Mouse (Mus musculus): ENCODE measurements around the gene Gm43518. TPM values are rescaled to one million over a fixed set of nuclear protein-coding genes. Genes with fewer than 3 reads are reported as not detected.
A peak's percentile ranks its signal among the peaks of the same experiment; 100 is the strongest.

The Gm43518 gene
- under 1 TPM in 1 of 2 experiments, not detected in 1; 0.47 TPM for total RNA-seq (2021)
- polyA plus RNA-seq (2012; rRNA removed), result 1.1 TPM in 1 of 2 replicates, not detected in the other
- long read RNA-seq, result 0 reads

DNA sequence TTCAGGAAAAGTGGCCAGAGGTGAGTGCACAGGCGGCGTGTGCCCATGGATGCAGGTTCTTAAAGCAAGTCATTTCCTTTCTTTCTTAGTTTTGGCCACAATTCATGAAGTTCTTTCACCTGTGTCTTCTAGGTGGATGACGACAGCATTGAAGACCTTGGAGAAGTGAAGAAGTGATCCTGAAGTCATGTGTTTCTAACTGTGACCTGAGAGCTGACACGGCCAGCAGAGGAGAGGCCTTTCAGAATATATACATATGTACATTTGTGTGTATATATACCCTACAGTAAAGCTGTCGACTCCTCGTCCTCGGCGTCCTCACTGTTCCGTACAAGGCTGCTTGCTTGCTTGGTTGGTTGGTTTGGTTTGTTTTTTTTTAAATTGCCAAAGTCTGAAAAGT, at the start of gene Gm43518:
Gene Gm43518, plus strand, starts transcription at position 301 of the 400 bp plus-strand sequence.
- H3K36me3 ChIP-seq (ENCODE audit: control insufficient read depth, insufficient read depth, low read length), result no peaks in the 10 kb centered on the region; the same call in 1 of the 2 replicates
- 91% methylated on average over 9 of the region's 9 CpGs for WGBS
- H3K27ac ChIP-seq, result no peak within 1 kb of the TSS
- no peak within 1 kb of the TSS for H3K9ac ChIP-seq (ENCODE audit: low read depth, low read length)
- no peak for TF ChIP-seq POLR2A (IDR thresholded peaks at IDR 0.05; ENCODE audit: insufficient read depth, low read depth, low read length)
- no peak for TF ChIP-seq CTCF (IDR thresholded peaks at IDR 0.05)
- no peak for TF ChIP-seq EP300 (IDR thresholded peaks at IDR 0.05; ENCODE audit: insufficient read depth, low read depth, low read length)
- peaks cover 2% of the 10 kb centered on the region for H3K4me1 ChIP-seq (ENCODE audit: control insufficient read depth, insufficient read depth, low read length)
- H3K27me3 ChIP-seq (ENCODE audit: control insufficient read depth, insufficient read depth, low read length), result no peaks in the 10 kb centered on the region
- intact Hi-C loops (cut with DNase I), result no loop called here
- H3K4me3 ChIP-seq, result no peak within 1 kb of the TSS
- no peak for DNase-seq
- H3K79me2 ChIP-seq (replicated peaks; ENCODE audit: control insufficient read depth, insufficient read depth, low read length), result no peaks in the 10 kb centered on the region

DNA sequence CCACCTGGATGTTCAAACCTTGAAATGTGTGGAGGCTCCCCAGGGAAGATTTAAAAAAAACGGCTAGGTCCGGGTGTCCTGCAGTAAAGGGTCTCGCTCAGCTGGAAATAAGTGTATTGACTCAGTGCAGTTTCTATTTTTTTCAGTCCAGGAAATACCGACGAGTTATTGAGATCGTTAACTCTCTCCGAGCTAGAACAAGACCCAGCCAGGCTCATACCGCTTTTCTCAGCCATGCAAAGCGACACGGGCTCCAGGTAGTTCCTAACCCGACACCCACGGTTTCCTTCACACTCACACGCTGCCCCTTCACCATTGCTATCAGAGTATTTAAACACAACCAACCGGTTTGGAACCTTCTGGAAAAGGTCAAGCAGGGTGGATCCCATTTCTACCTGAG, 49.2 kb upstream of the Gm43518 start:
- H3K27me3 ChIP-seq (ENCODE audit: control insufficient read depth, insufficient read depth, low read length), result no peaks in the 10 kb centered on the region
- no peak overlapping the region for H3K27ac ChIP-seq
- no peaks in the 10 kb centered on the region for H3K79me2 ChIP-seq (replicated peaks; ENCODE audit: control insufficient read depth, insufficient read depth, low read length)
- no peak overlapping the region for H3K9ac ChIP-seq (ENCODE audit: low read depth, low read length)
- no peaks in the 10 kb centered on the region for H3K36me3 ChIP-seq (ENCODE audit: control insufficient read depth, insufficient read depth, low read length)
- no peaks in the 10 kb centered on the region; the same call in 1 of the 2 replicates for H3K4me1 ChIP-seq (ENCODE audit: control insufficient read depth, insufficient read depth, low read length)
- intact Hi-C loops (cut with DNase I), result no loop called here
- 34% methylated on average over 14 of the region's 14 CpGs for WGBS
- no peak for DNase-seq
- TF ChIP-seq CTCF (IDR thresholded peaks at IDR 0.05), result no peak
- no peak for TF ChIP-seq POLR2A (IDR thresholded peaks at IDR 0.05; ENCODE audit: insufficient read depth, low read depth, low read length)
- TF ChIP-seq EP300 (IDR thresholded peaks at IDR 0.05; ENCODE audit: insufficient read depth, low read depth, low read length), result no peak
- H3K4me3 ChIP-seq, result no peak overlapping the region

DNA sequence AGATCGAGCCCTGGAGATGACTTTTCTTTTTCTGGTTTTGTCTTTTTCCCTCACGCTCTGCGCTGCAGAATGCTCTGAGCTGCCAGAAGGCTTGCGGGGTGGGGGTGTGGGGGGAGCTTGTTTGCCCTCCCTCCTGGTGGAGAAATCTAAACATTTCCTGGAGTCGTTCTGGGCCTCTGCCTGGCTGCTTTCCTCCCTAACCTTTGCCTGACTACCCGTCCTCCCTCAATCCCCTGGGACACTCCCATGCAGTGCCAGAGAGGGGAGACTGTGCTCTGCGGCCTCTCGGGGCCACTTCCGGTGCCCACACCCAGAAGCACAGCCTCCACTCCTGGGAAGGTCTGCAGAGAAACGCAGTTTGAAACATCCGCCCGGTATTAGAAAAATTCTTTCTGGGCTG, 47.3 kb upstream of the Gm43518 start, which contains the start of gene Hcar1:
Gene Hcar1, minus strand, starts transcription at position 93 of the 400 bp plus-strand sequence.
- WGBS, result 32% methylated on average over 12 of the region's 12 CpGs
- Histone ChIP-seq H3K4me1 (ENCODE audit: control insufficient read depth, insufficient read depth, low read length) (no peaks in the 10 kb centered on the region; the same call in 1 of the 2 replicates), H3K9ac (ENCODE audit: low read depth, low read length) (peak within 1 kb of the TSS; percentile 41), H3K79me2 (replicated peaks; ENCODE audit: control insufficient read depth, insufficient read depth, low read length) (no peaks in the 10 kb centered on the region), H3K36me3 (ENCODE audit: control insufficient read depth, insufficient read depth, low read length) (no peaks in the 10 kb centered on the region), H3K4me3 (peak within 1 kb of the TSS; percentile 31), H3K27me3 (ENCODE audit: control insufficient read depth, insufficient read depth, low read length) (no peaks in the 10 kb centered on the region), H3K27ac (peak within 1 kb of the TSS; percentile 26; the same call in 1 of the 2 replicates)
- TF ChIP-seq POLR2A (IDR thresholded peaks at IDR 0.05; ENCODE audit: insufficient read depth, low read depth, low read length) (no peak), EP300 (IDR thresholded peaks at IDR 0.05; ENCODE audit: insufficient read depth, low read depth, low read length) (no peak), CTCF (IDR thresholded peaks at IDR 0.05) (no peak)
- intact Hi-C loops (cut with DNase I), result no loop called here
- DNase-seq, result peak; percentile 33 to 38

DNA sequence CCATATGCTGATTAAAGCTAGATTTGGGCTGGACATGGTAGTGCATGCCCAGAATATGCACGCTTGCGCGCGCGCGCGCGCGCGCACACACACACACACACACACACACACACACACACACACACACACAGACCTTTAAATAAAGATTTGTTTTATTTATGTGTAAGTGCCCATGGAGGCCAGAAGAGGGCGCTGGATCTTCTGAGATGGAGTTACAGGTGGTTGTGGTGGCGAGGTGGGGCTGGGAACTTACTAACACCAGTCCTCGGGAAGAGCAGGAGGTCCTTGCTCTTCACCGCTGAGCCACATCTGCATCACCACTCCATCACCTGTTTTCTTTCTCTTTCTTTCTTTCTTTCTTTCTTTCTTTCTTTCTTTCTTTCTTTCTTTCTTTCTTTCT, 46.4 kb upstream of the Gm43518 start:
- Histone ChIP-seq H3K79me2 (replicated peaks; ENCODE audit: control insufficient read depth, insufficient read depth, low read length) (no peaks in the 10 kb centered on the region), H3K9ac (ENCODE audit: low read depth, low read length) (no peak overlapping the region), H3K27ac (no peak overlapping the region), H3K36me3 (ENCODE audit: control insufficient read depth, insufficient read depth, low read length) (no peaks in the 10 kb centered on the region), H3K27me3 (ENCODE audit: control insufficient read depth, insufficient read depth, low read length) (no peaks in the 10 kb centered on the region), H3K4me1 (ENCODE audit: control insufficient read depth, insufficient read depth, low read length) (no peaks in the 10 kb centered on the region; the same call in 1 of the 2 replicates), H3K4me3 (no peak overlapping the region)
- TF ChIP-seq CTCF (IDR thresholded peaks at IDR 0.05) (peak; percentile 30), POLR2A (IDR thresholded peaks at IDR 0.05; ENCODE audit: insufficient read depth, low read depth, low read length) (no peak)
- DNase-seq, result no peak
- 85% methylated on average over 14 of the region's 14 CpGs for WGBS
- intact Hi-C loops (cut with DNase I), result no loop called here

DNA sequence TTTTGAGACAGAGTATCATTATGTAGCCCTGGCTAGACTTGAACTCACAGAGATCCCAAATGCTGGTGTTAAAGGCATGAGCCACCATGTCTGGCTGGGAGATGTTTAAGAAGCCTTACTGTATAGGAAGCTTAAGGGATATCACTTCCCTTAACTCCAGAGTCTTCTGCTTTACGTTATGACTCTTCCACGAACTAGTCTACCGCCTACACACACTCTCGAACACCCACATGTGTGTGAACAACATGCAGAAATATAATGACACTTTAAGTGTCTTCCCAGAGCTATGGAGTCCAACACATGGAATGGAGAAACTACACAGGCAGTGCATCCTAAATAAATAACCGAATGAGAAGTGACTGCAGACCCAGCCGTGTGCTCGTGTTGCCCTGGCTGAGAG, 43.3 kb upstream of the Gm43518 start:
- intact Hi-C loops (cut with DNase I), result no loop called here
- no peaks in the 10 kb centered on the region for H3K27me3 ChIP-seq (ENCODE audit: control insufficient read depth, insufficient read depth, low read length)
- H3K4me1 ChIP-seq (ENCODE audit: control insufficient read depth, insufficient read depth, low read length), result no peaks in the 10 kb centered on the region
- H3K9ac ChIP-seq (ENCODE audit: low read depth, low read length), result no peak overlapping the region
- no peaks in the 10 kb centered on the region for H3K36me3 ChIP-seq (ENCODE audit: control insufficient read depth, insufficient read depth, low read length)
- no peak overlapping the region for H3K27ac ChIP-seq
- no peaks in the 10 kb centered on the region for H3K79me2 ChIP-seq (replicated peaks; ENCODE audit: control insufficient read depth, insufficient read depth, low read length)
- H3K4me3 ChIP-seq, result no peak overlapping the region
- WGBS, result 61% methylated on average over 7 of the region's 7 CpGs
- TF ChIP-seq EP300 (IDR thresholded peaks at IDR 0.05; ENCODE audit: insufficient read depth, low read depth, low read length) (no peak), CTCF (IDR thresholded peaks at IDR 0.05) (no peak), POLR2A (IDR thresholded peaks at IDR 0.05; ENCODE audit: insufficient read depth, low read depth, low read length) (no peak)
- DNase-seq, result no peak

DNA sequence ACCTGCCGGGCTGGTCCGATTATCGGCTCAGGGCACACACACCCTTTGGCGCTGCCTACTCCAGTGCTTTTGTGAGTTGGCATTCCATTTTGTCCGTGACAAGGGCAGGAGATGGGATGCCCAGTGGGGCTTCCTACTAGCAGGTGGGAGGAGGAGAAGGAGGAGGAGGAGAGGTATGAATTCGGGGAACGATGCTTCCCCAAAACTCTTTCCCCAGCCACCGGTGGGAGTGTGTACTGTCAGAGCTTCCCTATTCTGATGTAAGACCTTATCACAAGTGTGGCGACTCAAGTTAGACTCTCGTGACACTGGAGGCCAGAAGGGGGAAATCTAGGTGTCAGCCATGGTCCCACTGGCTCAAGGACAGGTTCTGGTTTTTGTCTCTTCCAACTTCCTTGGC, 42.9 kb upstream of the Gm43518 start:
- Histone ChIP-seq H3K4me1 (ENCODE audit: control insufficient read depth, insufficient read depth, low read length) (no peaks in the 10 kb centered on the region), H3K4me3 (no peak overlapping the region), H3K27me3 (ENCODE audit: control insufficient read depth, insufficient read depth, low read length) (no peaks in the 10 kb centered on the region), H3K9ac (ENCODE audit: low read depth, low read length) (no peak overlapping the region), H3K79me2 (replicated peaks; ENCODE audit: control insufficient read depth, insufficient read depth, low read length) (no peaks in the 10 kb centered on the region), H3K36me3 (ENCODE audit: control insufficient read depth, insufficient read depth, low read length) (no peaks in the 10 kb centered on the region), H3K27ac (no peak overlapping the region)
- WGBS, result 64% methylated on average over 10 of the region's 10 CpGs
- TF ChIP-seq EP300 (IDR thresholded peaks at IDR 0.05; ENCODE audit: insufficient read depth, low read depth, low read length) (no peak), POLR2A (IDR thresholded peaks at IDR 0.05; ENCODE audit: insufficient read depth, low read depth, low read length) (no peak), CTCF (IDR thresholded peaks at IDR 0.05) (no peak)
- intact Hi-C loops (cut with DNase I), result no loop called here
- no peak for DNase-seq

All from heart, adult 2 months (tissue).